Mouse (Mus musculus) ES-Bruce4 (cell line): ENCODE results near the gene Kirrel.

Experiments used
- CTCF ChIP-seq: IDR thresholded peaks from one replicate; pipeline ENCODE4 v1.8.1; 2011; ENCODE audit warnings: low read depth, low read length
- EP300 ChIP-seq: IDR thresholded peaks from 2 replicates; pipeline ENCODE4 v1.6.1; 2011; ENCODE audit warnings: low read depth, low read length; ENCODE audit not compliant: insufficient read depth

GRCm38 (mm10) chr3:87222346-87222745 is 47.8 kb upstream of the Kirrel start:
- TF ChIP-seq CTCF, result no peak
- TF ChIP-seq EP300, result no peak
